Mouse (Mus musculus) liver, postnatal 0 days (tissue): ENCODE data around the gene Ndufa3.

Source experiments
- CTCF ChIP-seq: sonication (generic); IDR thresholded peaks from 2 replicates; pipeline ENCODE4 v1.5.1; 2016; ENCODE audit warnings: antibody characterized with exemption, low read depth
- EP300 ChIP-seq: IDR thresholded peaks from 2 replicates; pipeline ENCODE4 v1.6.1; 2016; ENCODE audit warnings: antibody characterized with exemption, low read depth, mild to moderate bottlenecking

GRCm38 (mm10) chr7:3607391-3607790, 9.8 kb upstream of the Ndufa3 start:
- TF ChIP-seq CTCF (no peak), EP300 (no peak)
